Mouse (Mus musculus): ENCODE data around the gene Dhcr7. TPM values are rescaled to one million over a fixed set of nuclear protein-coding genes. Genes with fewer than 3 reads are reported as not detected.
A peak's percentile ranks its signal among the peaks of the same experiment; 100 is the strongest.

The Dhcr7 gene
- total and polyA plus RNA-seq, 2 experiments = 85.9 to 282 TPM

DNA sequence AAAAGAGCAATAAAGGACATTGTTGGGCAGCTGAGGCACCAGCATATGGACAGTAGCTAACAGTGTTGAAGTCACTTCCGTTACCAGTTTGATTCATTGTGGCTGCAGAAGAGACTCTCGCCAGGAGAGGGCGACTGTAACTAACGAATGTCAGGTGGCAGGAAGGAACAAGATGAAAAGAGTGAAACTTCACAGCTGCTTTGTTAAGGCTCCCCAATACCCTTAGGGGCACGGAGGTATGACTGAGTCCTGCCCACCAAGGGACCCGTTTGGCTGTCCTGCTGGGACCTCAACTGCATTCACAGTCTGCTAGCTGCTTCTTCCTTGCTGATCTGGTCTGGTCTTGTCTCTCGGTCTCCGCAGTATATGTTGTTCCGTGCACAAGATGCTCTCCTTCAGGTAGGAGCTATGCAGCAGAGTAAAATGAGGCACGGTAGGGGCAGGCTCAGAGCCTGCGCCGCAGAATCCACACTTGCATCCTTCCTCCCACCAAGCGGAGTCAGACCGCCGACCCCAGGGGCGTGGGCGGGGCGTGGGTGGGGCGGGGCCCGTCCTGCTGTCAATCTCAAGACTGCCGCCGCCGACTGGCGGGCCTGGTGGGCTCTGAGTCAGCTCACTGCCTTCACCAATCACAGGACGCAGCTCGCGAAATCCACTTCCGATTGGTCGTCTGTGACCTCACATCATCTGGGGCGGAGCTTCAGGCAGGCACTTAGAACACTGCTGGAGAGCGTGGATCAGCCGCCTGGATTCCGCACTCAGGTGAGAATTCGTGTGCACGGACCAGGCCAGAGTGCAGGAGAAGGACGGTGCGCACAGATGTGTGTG, 6.8 kb downstream of the Dhcr7 start:
- peaks cover 7% of the 10 kb centered on the region; the same call in 1 of the 2 replicates for H3K79me2 ChIP-seq (ENCODE audit: control insufficient read depth, insufficient read depth, low read length)
- under 1% methylated on average over 37 of the region's 37 CpGs for WGBS
- H3K4me3 ChIP-seq (ENCODE audit: insufficient read depth, low read depth, low read length) = peak overlapping the region; percentile 64
- H3K27ac ChIP-seq (replicated peaks; ENCODE audit: insufficient read depth, low read depth, low read length) = peak overlapping the region; percentile 85
- TF ChIP-seq CTCF (IDR thresholded peaks at IDR 0.05; ENCODE audit: low read depth, low read length) = peak; percentile 78
- TF ChIP-seq POLR2A (IDR thresholded peaks at IDR 0.05; ENCODE audit: extremely low read depth, insufficient read depth, low read length) = peak; percentile 85
- no peaks in the 10 kb centered on the region for H3K27me3 ChIP-seq (ENCODE audit: control insufficient read depth, insufficient read depth, low read length)
- peak overlapping the region; percentile 80 for H3K9ac ChIP-seq (ENCODE audit: low read depth, low read length)
- no peaks in the 10 kb centered on the region for H3K36me3 ChIP-seq (ENCODE audit: control insufficient read depth, insufficient read depth, low read length)
- peaks cover 27% of the 10 kb centered on the region for H3K4me1 ChIP-seq (ENCODE audit: control insufficient read depth, insufficient read depth, low read length)
- peak; percentile 97 for DNase-seq (ENCODE audit: extremely low read depth, low read depth, low spot score)

DNA sequence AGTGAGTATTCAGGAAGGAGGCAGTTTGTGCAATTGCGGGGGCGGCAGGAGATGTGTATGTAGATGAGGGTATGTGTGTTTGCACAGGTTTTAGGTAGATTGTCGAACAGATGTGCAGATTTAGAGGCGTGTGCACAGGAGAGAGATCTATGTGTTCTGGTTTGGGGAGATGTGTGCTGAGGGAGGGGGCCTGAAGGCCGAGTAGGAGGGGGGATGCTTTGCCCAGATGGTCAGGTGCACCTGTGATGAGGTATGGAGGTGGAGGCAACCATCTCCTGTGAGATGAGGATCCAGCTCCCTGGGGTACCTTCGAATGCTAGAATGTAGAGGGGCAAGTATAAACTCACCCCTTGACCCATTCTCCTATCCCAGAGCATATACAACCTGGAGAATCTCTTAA, 7.5 kb downstream of the Dhcr7 start:
- H3K27me3 ChIP-seq (ENCODE audit: control insufficient read depth, insufficient read depth, low read length) = no peaks in the 10 kb centered on the region
- H3K79me2 ChIP-seq (ENCODE audit: control insufficient read depth, insufficient read depth, low read length) = peaks cover 7% of the 10 kb centered on the region; the same call in 1 of the 2 replicates
- H3K36me3 ChIP-seq (ENCODE audit: control insufficient read depth, insufficient read depth, low read length) = no peaks in the 10 kb centered on the region
- H3K27ac ChIP-seq (replicated peaks; ENCODE audit: insufficient read depth, low read depth, low read length) = peak overlapping the region; percentile 51
- no peak for DNase-seq (ENCODE audit: extremely low read depth, low read depth, low spot score)
- peak overlapping the region; percentile 74 for H3K9ac ChIP-seq (ENCODE audit: low read depth, low read length)
- WGBS = 8% methylated on average over 6 of the region's 6 CpGs
- TF ChIP-seq CTCF (IDR thresholded peaks at IDR 0.05; ENCODE audit: low read depth, low read length) = no peak
- no peak for TF ChIP-seq POLR2A (IDR thresholded peaks at IDR 0.05; ENCODE audit: extremely low read depth, insufficient read depth, low read length)
- peak overlapping the region; percentile 59 for H3K4me3 ChIP-seq (ENCODE audit: insufficient read depth, low read depth, low read length)
- peaks cover 34% of the 10 kb centered on the region for H3K4me1 ChIP-seq (ENCODE audit: control insufficient read depth, insufficient read depth, low read length)

DNA sequence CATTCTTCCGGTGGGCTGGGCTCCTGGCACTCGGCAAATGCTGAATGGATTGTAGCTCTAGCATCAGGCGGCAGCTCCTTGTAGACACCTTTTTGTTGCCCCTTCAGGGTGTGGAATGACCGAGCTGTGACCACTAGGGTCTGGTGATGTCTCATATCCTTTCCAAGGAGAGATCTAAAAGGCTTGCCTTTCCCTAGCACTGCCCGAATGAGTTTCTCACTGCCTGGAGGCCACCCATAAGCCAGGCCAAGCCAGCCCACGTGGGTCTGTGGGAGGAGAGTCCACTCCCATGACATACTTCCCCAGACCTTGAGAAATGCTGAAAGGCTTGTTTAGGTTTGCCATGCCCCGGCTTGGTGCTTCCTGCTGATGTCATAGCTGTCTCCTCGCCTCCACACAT, 9.3 kb downstream of the Dhcr7 start:
- TF ChIP-seq POLR2A (IDR thresholded peaks at IDR 0.05; ENCODE audit: extremely low read depth, insufficient read depth, low read length) (no peak), CTCF (IDR thresholded peaks at IDR 0.05; ENCODE audit: low read depth, low read length) (no peak)
- no peaks in the 10 kb centered on the region for H3K27me3 ChIP-seq (ENCODE audit: control insufficient read depth, insufficient read depth, low read length)
- WGBS = 60% methylated on average over 8 of the region's 8 CpGs
- peaks cover 35% of the 10 kb centered on the region for H3K4me1 ChIP-seq (ENCODE audit: control insufficient read depth, insufficient read depth, low read length)
- no peak for DNase-seq (ENCODE audit: extremely low read depth, low read depth, low spot score)
- H3K27ac ChIP-seq (replicated peaks; ENCODE audit: insufficient read depth, low read depth, low read length) = peak overlapping the region; percentile 8; the same call in 1 of the 2 replicates
- no peak overlapping the region for H3K4me3 ChIP-seq (ENCODE audit: insufficient read depth, low read depth, low read length)
- H3K79me2 ChIP-seq (ENCODE audit: control insufficient read depth, insufficient read depth, low read length) = peaks cover 7% of the 10 kb centered on the region; the same call in 1 of the 2 replicates
- no peak overlapping the region for H3K9ac ChIP-seq (ENCODE audit: low read depth, low read length)
- peaks cover 5% of the 10 kb centered on the region; the same call in 1 of the 2 replicates for H3K36me3 ChIP-seq (ENCODE audit: control insufficient read depth, insufficient read depth, low read length)

DNA sequence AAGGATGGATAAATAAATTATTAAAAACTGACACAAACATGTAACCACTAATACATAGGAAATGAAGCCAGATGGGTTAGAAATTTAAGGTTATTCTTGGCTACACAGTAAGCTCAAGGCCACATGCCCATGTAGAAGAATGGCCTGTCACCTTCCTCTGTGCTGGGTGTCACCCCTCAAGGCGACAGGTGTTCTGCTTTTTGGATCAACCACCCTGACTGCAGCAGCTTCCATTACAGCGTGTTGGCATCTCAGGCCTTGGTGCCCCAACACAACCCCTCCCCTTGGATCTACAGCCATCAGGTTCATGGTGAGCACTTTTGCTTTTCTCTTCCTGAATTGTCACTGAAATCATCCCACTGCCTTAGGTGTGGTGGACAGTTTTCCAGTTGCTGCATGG, 9.7 kb downstream of the Dhcr7 start:
- Histone ChIP-seq H3K4me3 (ENCODE audit: insufficient read depth, low read depth, low read length) (no peak overlapping the region), H3K79me2 (ENCODE audit: control insufficient read depth, insufficient read depth, low read length) (peaks cover 7% of the 10 kb centered on the region; the same call in 1 of the 2 replicates), H3K36me3 (ENCODE audit: control insufficient read depth, insufficient read depth, low read length) (peaks cover 8% of the 10 kb centered on the region), H3K9ac (ENCODE audit: low read depth, low read length) (no peak overlapping the region), H3K27me3 (ENCODE audit: control insufficient read depth, insufficient read depth, low read length) (no peaks in the 10 kb centered on the region), H3K4me1 (ENCODE audit: control insufficient read depth, insufficient read depth, low read length) (peaks cover 35% of the 10 kb centered on the region), H3K27ac (replicated peaks; ENCODE audit: insufficient read depth, low read depth, low read length) (peak overlapping the region; percentile 83)
- 96% methylated on average over 2 of the region's 2 CpGs for WGBS
- TF ChIP-seq POLR2A (IDR thresholded peaks at IDR 0.05; ENCODE audit: extremely low read depth, insufficient read depth, low read length) (no peak), CTCF (IDR thresholded peaks at IDR 0.05; ENCODE audit: low read depth, low read length) (no peak)
- DNase-seq (ENCODE audit: extremely low read depth, low read depth, low spot score) = no peak

DNA sequence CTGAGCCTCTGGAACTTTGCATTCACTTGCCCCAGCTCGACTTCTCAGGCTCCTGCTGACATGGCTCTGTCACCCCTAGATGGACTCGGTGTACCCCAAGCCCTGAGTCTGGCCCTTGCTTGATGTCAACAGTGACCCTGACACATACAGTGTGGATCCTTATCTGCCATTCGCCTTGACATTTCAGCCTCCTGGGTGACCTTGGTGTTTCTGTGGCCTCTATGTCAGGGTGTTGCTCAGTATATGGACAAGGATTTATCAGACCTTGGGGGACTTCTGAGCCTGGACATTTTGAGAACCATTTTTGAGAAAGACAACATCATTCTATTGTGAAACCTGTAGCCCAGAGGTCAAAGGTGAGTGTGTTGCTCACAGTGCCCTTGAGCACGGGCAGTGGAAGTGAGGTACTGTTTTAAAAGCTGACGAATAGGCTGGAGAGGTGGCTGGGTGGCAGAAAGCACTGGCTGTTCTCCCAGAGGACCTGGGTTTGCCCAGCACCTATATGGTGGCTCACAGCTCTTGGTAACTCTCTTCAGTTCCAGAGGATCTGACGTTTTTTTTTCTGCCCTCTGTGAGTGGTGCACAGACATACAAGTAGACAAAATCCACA, 10.7 kb downstream of the Dhcr7 start:
- TF ChIP-seq POLR2A (IDR thresholded peaks at IDR 0.05; ENCODE audit: extremely low read depth, insufficient read depth, low read length) (no peak), CTCF (IDR thresholded peaks at IDR 0.05; ENCODE audit: low read depth, low read length) (no peak)
- DNase-seq (ENCODE audit: extremely low read depth, low read depth, low spot score) = peak; percentile 91
- 23% methylated on average over 6 of the region's 6 CpGs for WGBS
- Histone ChIP-seq H3K36me3 (ENCODE audit: control insufficient read depth, insufficient read depth, low read length) (peaks cover 17% of the 10 kb centered on the region), H3K27ac (replicated peaks; ENCODE audit: insufficient read depth, low read depth, low read length) (peak overlapping the region; percentile 83), H3K79me2 (ENCODE audit: control insufficient read depth, insufficient read depth, low read length) (peaks cover 7% of the 10 kb centered on the region; the same call in 1 of the 2 replicates), H3K9ac (ENCODE audit: low read depth, low read length) (no peak overlapping the region), H3K27me3 (ENCODE audit: control insufficient read depth, insufficient read depth, low read length) (no peaks in the 10 kb centered on the region), H3K4me1 (ENCODE audit: control insufficient read depth, insufficient read depth, low read length) (peaks cover 35% of the 10 kb centered on the region), H3K4me3 (ENCODE audit: insufficient read depth, low read depth, low read length) (no peak overlapping the region)

Measured in liver, adult 2 months (tissue).